Mouse (Mus musculus) embryonic facial prominence, embryonic 10.5 days (tissue): ENCODE measurements around the gene Sgms2. TPM values are rescaled to one million over a fixed set of nuclear protein-coding genes. Genes with fewer than 3 reads are reported as not detected.

ENCODE experiments used
- DNase-seq: peaks from one replicate; pipeline ENCODE4 v3.0.0-alpha.2; 2017; ENCODE audit warnings: low spot score
- H3K27ac ChIP-seq: fragments of 300-500 bp; sonication (generic); replicated peaks from 2 replicates; pipeline ENCODE4 v1.5.1; 2016; ENCODE audit warnings: mild to moderate bottlenecking
- H3K27me3 ChIP-seq: fragments of 300-500 bp; sonication (generic); replicated peaks from 2 replicates; pipeline ENCODE4 v1.6.1; 2016; ENCODE audit warnings: low read depth, mild to moderate bottlenecking; ENCODE audit not compliant: poor library complexity, severe bottlenecking
- H3K36me3 ChIP-seq: fragments of 300-500 bp; sonication (generic); replicated peaks from 2 replicates; pipeline ENCODE4 v1.6.1; 2016; ENCODE audit warnings: mild to moderate bottlenecking, moderate library complexity
- H3K4me1 ChIP-seq: fragments of 300-500 bp; sonication (generic); 2 replicates; pipeline ENCODE4 v1.6.1; 2016
- H3K4me3 ChIP-seq: fragments of 300-500 bp; sonication (generic); 2 replicates; pipeline ENCODE4 v1.5.1; 2016; ENCODE audit warnings: mild to moderate bottlenecking, moderate library complexity
- H3K9me3 ChIP-seq: fragments of 300-500 bp; sonication (generic); 2 replicates; pipeline ENCODE4 v1.6.1; 2016; ENCODE audit warnings: mild to moderate bottlenecking
- WGBS: fragments of 180-500 bp; shearing (Covaris S2); methylation state at CpG from one replicate; pipeline ENCODE4 v1.1.7; 2016; 5-methylcytosine and 5-hydroxymethylcytosine counted together
- polyA plus RNA-seq: library from polyadenylated mRNA; unstranded; fragments of >200 nt; fragmentation: Nextera tagmentation; extraction: Ambion mirVana; gene quantifications from 2 replicates; pipeline ENCODE4 v1.2.1, GENCODE M21; 2016

The Sgms2 gene
- polyA plus RNA-seq, 1 experiment from 2014 or later = 0.77 TPM

DNA sequence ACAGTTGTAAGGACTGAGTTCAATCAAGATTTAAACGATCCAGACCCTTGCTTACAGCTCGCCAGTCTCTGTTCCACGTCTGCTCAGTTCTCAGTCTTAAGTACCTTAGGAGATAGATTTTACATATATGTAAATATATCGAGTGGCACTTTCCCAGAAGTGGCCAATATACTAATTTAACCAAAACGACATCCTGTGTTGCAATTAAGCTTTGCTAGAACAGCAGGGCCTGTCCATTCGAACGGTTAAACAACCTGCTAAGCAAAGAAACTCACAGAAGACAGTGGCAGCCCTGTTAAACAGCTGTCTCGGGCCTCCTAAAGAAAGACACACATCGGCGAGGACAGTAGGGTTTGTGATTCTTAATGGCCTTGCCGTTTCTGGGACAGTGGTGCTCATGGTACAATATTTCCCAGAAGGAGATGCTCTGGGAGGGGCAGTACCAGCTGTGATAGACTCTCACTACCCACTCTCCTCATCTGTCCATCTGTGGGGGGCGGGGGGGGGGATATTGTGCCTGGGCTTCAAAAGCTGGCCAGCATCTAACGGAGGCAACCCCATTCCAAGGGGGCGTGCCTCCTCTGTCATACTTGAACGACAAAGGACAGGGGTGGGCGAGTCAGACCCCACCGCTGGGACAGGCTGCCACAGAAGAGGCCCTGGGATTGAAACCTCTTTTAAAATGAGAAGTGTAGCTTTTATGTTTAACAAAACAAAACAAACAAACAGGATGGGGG lies 9.1 kb downstream of the Sgms2 start:
- no peak for DNase-seq
- Histone ChIP-seq H3K9me3 (no peaks in the 10 kb centered on the region), H3K27me3 (peaks cover 3% of the 10 kb centered on the region), H3K4me1 (peaks cover 3% of the 10 kb centered on the region), H3K4me3 (no peak overlapping the region), H3K27ac (no peak overlapping the region), H3K36me3 (no peaks in the 10 kb centered on the region)
- WGBS = 70% methylated on average over 17 of the region's 17 CpGs

DNA sequence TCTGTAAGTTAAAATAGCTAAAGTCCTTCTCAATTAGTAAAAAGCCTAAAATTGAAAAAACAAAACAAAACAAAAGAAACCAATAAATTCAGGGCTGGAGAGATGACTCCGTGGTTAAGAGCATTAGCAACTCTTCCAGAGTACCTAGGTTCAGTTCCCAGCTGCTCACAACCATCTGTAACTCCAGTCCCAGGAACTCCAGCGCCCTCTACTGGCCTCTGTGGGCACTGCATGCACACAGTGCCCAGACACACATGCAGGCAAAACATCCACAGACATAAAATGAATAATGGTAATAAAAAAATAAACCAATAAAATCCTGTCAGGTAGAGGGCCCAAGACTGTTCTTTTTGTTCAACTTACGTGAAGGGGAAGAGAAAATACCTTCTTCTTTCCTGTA lies 10.6 kb downstream of the Sgms2 start:
- WGBS = 56% methylated on average over 3 of the region's 3 CpGs
- no peaks in the 10 kb centered on the region for H3K36me3 ChIP-seq
- H3K4me1 ChIP-seq = peaks cover 3% of the 10 kb centered on the region
- no peak overlapping the region for H3K4me3 ChIP-seq
- DNase-seq = no peak
- H3K27ac ChIP-seq = no peak overlapping the region
- H3K27me3 ChIP-seq = no peaks in the 10 kb centered on the region
- no peaks in the 10 kb centered on the region for H3K9me3 ChIP-seq

DNA sequence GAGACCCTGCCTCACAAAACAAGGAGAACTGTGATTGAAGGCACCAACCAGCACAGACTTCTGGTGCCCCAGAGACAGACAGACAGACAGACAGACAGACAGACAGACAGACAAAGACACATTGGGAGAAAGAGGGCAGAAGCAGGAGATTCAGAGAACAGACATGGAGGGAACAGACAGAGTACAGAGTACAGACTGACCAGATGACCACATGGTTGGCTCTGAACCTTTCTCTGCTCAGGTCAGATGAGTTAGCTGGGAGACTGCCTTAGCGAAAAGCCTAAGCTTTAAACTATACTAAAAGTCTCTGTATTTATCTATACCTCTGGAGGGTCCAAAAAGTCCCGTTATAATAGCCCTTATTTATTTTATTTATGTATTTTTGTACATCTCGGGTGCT lies 11.8 kb downstream of the Sgms2 start:
- WGBS = 93% methylated on average over 3 of the region's 3 CpGs
- no peak overlapping the region for H3K27ac ChIP-seq

DNA sequence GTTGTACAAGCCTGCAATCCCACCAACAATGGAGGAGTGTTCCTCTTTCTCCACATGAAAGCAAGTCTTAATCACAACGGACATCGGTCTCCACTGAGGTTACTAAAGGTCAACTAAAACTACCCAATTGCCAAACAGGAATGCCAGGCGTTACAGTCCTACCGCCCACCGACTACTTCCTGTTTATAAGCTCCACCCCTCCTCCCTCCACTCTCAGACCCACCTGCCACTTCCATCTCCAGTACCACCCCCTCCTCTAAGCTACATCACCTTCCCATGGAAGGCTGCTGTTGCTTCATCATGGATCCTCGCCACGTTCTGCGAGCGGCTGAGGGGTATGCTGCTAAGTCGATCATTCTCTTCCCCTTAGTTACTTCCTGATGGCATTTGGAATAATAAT lies 15.2 kb downstream of the Sgms2 start:
- no peaks in the 10 kb centered on the region for H3K36me3 ChIP-seq
- H3K4me1 ChIP-seq = peaks cover 15% of the 10 kb centered on the region
- DNase-seq = no peak
- H3K9me3 ChIP-seq = no peaks in the 10 kb centered on the region
- H3K4me3 ChIP-seq = no peak overlapping the region
- no peak overlapping the region for H3K27ac ChIP-seq
- no peaks in the 10 kb centered on the region for H3K27me3 ChIP-seq
- WGBS = 91% methylated on average over 10 of the region's 10 CpGs

More for the DNA sequence above, 11.8 kb downstream of the Sgms2 start:
- H3K4me1 ChIP-seq = peaks cover 3% of the 10 kb centered on the region
- DNase-seq = no peak
- H3K9me3 ChIP-seq = no peaks in the 10 kb centered on the region
- H3K36me3 ChIP-seq = no peaks in the 10 kb centered on the region
- no peak overlapping the region for H3K4me3 ChIP-seq
- H3K27me3 ChIP-seq = no peaks in the 10 kb centered on the region

DNA sequence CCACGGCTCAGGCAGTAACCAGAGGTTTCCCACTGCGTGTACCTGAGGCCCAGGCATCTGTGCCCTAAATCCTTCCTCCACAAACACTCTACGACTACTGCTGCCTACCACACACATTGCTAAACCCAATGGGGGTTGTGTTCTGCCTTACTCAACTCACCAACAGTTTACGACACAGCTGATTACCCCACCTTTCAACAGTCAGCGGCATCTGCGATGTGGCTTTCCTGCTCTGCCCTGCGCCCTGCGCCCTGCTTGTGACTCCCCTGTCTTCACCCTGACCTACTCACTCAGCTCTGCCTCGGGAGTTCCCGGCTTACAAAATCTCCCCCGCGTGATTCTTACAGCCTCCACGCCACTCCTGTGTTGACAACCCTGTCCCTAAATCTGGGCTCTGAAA lies 16.7 kb downstream of the Sgms2 start:
- 78% methylated on average over 13 of the region's 13 CpGs for WGBS
- Histone ChIP-seq H3K4me1 (peaks cover 25% of the 10 kb centered on the region), H3K27ac (no peak overlapping the region), H3K9me3 (no peaks in the 10 kb centered on the region), H3K27me3 (no peaks in the 10 kb centered on the region), H3K36me3 (no peaks in the 10 kb centered on the region), H3K4me3 (no peak overlapping the region)
- no peak for DNase-seq

DNA sequence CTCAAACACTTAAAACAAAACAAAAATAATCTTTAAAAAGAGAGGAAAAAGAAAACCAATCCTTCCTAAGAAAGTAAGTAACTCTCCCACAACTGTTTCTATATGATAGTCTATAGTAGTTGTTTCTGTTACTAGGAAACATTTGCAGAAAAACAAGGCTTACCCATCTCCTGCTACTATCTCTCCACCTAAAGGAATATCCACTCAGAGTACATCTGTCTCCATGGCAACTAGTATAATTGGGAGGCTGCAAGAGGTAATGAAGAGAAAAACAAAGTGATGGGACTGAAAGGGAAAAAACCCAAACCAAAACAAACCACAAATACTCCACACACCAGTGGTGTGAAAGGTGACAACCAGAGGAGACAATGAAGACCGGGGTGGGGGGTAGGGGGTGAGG lies 17.7 kb downstream of the Sgms2 start:
- H3K4me3 ChIP-seq = no peak overlapping the region
- WGBS = 42% methylated on average over 1 of the region's 1 CpGs
- H3K27ac ChIP-seq = no peak overlapping the region
- H3K4me1 ChIP-seq = peaks cover 25% of the 10 kb centered on the region
- DNase-seq = no peak
- H3K9me3 ChIP-seq = no peaks in the 10 kb centered on the region
- H3K36me3 ChIP-seq = no peaks in the 10 kb centered on the region
- H3K27me3 ChIP-seq = no peaks in the 10 kb centered on the region

DNA sequence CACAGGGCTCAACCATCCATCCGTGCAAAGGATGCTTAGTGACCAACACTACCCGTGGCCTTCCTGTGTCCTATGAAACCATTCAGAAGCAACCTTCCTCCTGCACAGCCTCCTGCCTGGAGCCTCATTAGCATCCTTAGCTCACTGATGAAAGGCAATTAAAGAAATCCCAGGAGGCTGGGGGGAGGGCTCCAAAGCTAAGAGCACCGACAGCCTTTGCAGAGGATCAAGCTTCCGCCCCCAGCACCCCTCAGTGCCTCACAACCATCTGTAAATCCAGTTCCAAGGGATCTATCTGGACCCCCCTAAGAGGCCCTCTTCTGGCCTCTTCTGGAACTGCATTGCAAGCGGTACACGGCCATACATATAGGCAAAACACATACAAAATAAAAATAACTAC lies 19.4 kb downstream of the Sgms2 start:
- H3K27ac ChIP-seq = no peak overlapping the region
- no peaks in the 10 kb centered on the region for H3K27me3 ChIP-seq
- H3K4me1 ChIP-seq = peaks cover 25% of the 10 kb centered on the region
- 44% methylated on average over 6 of the region's 6 CpGs for WGBS
- DNase-seq = peak; percentile 37
- H3K9me3 ChIP-seq = no peaks in the 10 kb centered on the region
- no peak overlapping the region for H3K4me3 ChIP-seq
- H3K36me3 ChIP-seq = no peaks in the 10 kb centered on the region

DNA sequence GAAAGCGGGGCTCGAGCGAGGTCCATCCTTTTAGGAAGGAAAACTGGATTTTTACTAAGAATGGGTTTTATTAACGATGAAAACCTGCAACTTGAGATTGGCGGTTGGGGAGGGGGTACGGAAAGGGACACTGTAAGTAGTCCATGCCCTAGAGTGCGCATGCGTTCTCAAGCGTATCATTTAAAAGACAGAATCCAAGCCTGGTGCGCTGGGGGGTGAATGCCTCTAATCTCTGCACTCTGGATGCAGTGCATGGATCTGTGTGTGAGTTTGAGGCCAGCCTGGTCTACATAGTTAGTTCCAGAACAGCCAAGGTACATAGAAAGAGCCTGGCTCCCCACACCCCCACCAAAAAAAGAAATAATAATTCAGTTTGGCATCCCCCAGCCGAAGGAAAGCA lies 19.8 kb downstream of the Sgms2 start:
- Histone ChIP-seq H3K27me3 (no peaks in the 10 kb centered on the region), H3K36me3 (no peaks in the 10 kb centered on the region), H3K9me3 (no peaks in the 10 kb centered on the region), H3K4me1 (peaks cover 25% of the 10 kb centered on the region), H3K27ac (no peak overlapping the region), H3K4me3 (no peak overlapping the region)
- DNase-seq = no peak
- 78% methylated on average over 11 of the region's 11 CpGs for WGBS

DNA sequence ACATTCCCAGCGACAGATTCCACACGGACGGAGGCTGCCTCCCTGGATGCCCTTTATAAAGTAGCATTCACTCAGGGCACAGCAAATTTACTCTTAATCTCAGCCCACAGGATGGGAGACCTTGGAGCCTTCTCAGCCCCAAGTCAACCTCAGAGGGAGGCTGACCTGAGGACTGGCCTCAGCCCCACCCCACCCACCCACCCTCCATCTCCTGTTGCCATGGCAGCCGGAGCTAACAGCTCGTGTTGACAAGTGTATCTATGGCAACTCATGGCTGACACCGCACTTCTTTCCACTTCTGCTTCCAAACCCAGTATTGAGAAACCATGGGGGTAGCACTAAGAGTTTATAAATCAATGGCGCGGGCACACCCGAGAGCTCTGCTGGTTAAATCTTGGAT lies 20.4 kb downstream of the Sgms2 start:
- no peaks in the 10 kb centered on the region for H3K36me3 ChIP-seq
- H3K27me3 ChIP-seq = no peaks in the 10 kb centered on the region
- WGBS = 56% methylated on average over 9 of the region's 9 CpGs
- no peak overlapping the region for H3K4me3 ChIP-seq
- H3K9me3 ChIP-seq = no peaks in the 10 kb centered on the region
- peak; percentile 59 for DNase-seq
- H3K27ac ChIP-seq = no peak overlapping the region
- peaks cover 25% of the 10 kb centered on the region for H3K4me1 ChIP-seq

DNA sequence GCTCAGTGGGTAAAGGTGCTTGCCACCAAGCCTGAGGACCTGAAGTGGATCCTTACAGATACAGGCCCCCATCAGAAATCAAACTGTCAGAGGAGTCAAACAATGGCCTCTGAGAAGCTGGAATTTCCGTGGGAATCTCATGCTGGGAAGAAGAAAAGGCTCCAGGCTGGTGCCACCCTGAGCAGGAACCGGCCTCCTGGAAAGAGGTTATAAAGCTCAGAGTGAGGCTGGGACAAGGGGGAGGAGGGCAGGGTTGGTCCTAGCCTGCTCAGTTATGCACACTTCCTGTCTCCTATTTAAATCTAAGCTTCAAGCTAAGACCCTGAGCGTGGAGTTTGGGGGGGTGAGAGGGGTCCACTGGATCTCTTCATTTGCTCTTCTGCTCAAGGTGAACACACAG lies 21.6 kb downstream of the Sgms2 start:
- peaks cover 25% of the 10 kb centered on the region for H3K4me1 ChIP-seq
- no peak overlapping the region for H3K4me3 ChIP-seq
- H3K27ac ChIP-seq = no peak overlapping the region
- H3K9me3 ChIP-seq = no peaks in the 10 kb centered on the region
- no peaks in the 10 kb centered on the region for H3K27me3 ChIP-seq
- H3K36me3 ChIP-seq = no peaks in the 10 kb centered on the region
- DNase-seq = no peak
- 18% methylated on average over 3 of the region's 3 CpGs for WGBS

DNA sequence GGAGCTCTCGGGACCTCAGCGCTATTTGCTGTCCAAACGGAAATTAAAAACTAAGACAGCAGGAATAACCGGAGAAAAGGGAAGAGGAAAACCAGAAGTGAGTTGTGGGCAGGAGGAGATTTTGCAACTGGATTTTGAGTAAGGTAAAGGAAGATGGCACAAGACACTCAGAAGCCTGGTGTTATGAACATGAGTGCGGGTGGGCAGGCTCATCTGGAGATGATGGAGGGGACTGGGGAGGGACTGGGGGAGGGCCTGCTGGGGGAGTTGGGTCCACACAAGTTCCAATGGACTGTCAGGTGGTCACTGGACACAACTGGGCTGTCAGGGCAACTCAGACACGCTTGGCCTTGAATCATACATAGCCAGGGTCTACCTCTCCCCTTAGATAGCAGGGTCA lies 24.8 kb downstream of the Sgms2 start:
- Histone ChIP-seq H3K27me3 (no peaks in the 10 kb centered on the region), H3K27ac (no peak overlapping the region), H3K4me1 (peaks cover 14% of the 10 kb centered on the region), H3K9me3 (no peaks in the 10 kb centered on the region), H3K4me3 (no peak overlapping the region), H3K36me3 (no peaks in the 10 kb centered on the region)
- no peak for DNase-seq
- 92% methylated on average over 6 of the region's 6 CpGs for WGBS

DNA sequence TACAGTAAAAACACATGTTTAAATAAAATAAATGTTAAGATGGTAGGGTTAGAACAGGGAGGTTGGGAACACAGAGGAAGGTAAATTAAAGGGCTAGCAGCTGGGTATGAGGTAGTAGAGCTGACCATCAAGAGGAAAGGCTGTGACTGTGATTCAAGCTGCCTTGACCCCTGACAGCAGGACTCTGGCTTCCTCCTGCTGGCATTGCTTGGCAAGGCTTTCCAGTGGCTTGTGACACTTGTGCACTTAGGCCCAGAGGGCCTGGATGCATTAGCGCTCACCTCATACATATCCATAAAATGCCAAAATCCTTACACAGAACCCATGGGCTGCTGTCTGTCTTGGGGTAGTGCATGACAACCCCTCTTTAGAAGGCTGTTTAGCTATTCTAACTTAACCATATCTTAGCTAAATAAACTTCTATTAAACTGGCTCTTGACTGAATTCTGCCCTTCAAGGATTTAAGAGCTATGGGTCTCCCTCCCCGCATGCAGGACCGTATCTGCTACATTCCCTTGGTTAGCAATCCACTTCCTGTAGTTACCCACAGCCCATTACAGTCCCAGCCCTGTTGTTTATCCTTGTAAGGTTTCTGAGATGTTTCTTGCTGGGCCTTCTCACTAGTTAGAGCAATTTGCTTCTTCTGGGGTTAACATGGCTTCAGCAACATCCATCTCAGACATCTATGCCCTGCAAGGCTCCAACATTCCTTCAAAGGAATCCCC lies 25.5 kb downstream of the Sgms2 start:
- no peak for DNase-seq
- H3K4me3 ChIP-seq = no peak overlapping the region
- no peak overlapping the region for H3K27ac ChIP-seq
- H3K27me3 ChIP-seq = no peaks in the 10 kb centered on the region
- H3K36me3 ChIP-seq = no peaks in the 10 kb centered on the region
- WGBS = 86% methylated on average over 3 of the region's 3 CpGs
- peaks cover 8% of the 10 kb centered on the region; the same call in 1 of the 2 replicates for H3K4me1 ChIP-seq
- H3K9me3 ChIP-seq = no peaks in the 10 kb centered on the region

DNA sequence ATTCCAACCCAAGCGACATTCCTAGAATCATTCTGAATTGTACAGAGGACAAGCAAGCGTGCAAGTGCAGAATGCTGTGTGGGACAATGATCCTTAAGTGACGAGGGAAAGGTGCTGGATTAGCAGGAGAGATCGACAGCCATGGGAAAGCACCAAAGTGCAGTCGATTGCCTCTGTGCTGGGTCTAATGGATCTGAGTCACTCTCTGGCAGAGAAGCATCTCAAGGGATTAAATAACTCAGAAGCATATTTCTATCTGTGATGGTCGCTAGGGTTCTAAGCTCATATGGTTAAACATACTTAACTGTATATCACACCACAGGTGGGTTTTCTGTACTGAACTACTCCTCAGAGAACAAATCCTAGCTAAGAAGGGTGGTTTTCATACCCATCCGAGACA lies 118.2 kb downstream of the Sgms2 start:
- no peak for DNase-seq
- H3K4me3 ChIP-seq = no peak overlapping the region

More for the DNA sequence above, 118.2 kb downstream of the Sgms2 start:
- Histone ChIP-seq H3K9me3 (no peaks in the 10 kb centered on the region), H3K27me3 (no peaks in the 10 kb centered on the region), H3K36me3 (no peaks in the 10 kb centered on the region), H3K27ac (no peak overlapping the region), H3K4me1 (no peaks in the 10 kb centered on the region)
- WGBS = 85% methylated on average over 7 of the region's 7 CpGs
